26 mouse cellular contexts compared by ENCODE assay signal in genomic region chr15:83323071-83323470, GRCm38 (mm10).
"Had no signal": no experiment of that assay in that cellular context is flagged by ENCODE, and none has a peak within 500 bp of the region (broad histone marks: within the 10 kb centered on the region; RNA-seq: fewer than 3 reads in every experiment).

No protein-coding gene starts in this region.

- H3K27ac ChIP-seq: gastrocnemius, adult 2 months; heart, embryonic 10.5 days; hindbrain, embryonic 10.5 days; hindbrain, embryonic 12.5 days; hindbrain, embryonic 14.5 days; kidney, embryonic 15.5 days; kidney, postnatal 0 days; limb, embryonic 13.5 days; limb, embryonic 15.5 days; liver, embryonic 12.5 days had no signal

- H3K4me2 ChIP-seq: heart, embryonic 12.5 days; hindbrain, embryonic 12.5 days; hindbrain, embryonic 14.5 days; kidney, embryonic 15.5 days; limb, embryonic 13.5 days; limb, embryonic 15.5 days; liver, embryonic 12.5 days had no signal

- H3K9ac ChIP-seq: heart, embryonic 12.5 days; hindbrain, embryonic 12.5 days; hindbrain, embryonic 14.5 days; kidney, embryonic 15.5 days; limb, embryonic 13.5 days; limb, embryonic 15.5 days; liver, embryonic 12.5 days had no signal

- DNase-seq: gastrocnemius, adult 2 months; gastrocnemius, postnatal 10 days; gastrocnemius, postnatal 25 days; heart, adult 18-20 months; heart, postnatal 10 days; heart, postnatal 4 days; kidney, adult 11 months; kidney, adult 2 months; kidney, adult 9 months; kidney, postnatal 14 days; kidney, postnatal 36 days; layer of hippocampus, adult 9-11 months; layer of hippocampus, postnatal 36 days; left cerebral cortex, postnatal 4 days had no signal

- H3K27me3 ChIP-seq: heart, embryonic 12.5 days; hindbrain, embryonic 12.5 days; kidney, embryonic 15.5 days; limb, embryonic 13.5 days; limb, embryonic 15.5 days; liver, embryonic 12.5 days had no signal

- H3K4me3 ChIP-seq: gastrocnemius, adult 2 months; heart, embryonic 10.5 days; heart, embryonic 12.5 days; hindbrain, embryonic 10.5 days; hindbrain, embryonic 12.5 days; kidney, embryonic 15.5 days; limb, embryonic 13.5 days; limb, embryonic 15.5 days; liver, embryonic 12.5 days had no signal

- ATAC-seq: hindbrain, embryonic 16.5 days; intestine, embryonic 16.5 days; liver, embryonic 12.5 days had no signal

- H3K9me3 ChIP-seq: heart, embryonic 10.5 days; heart, embryonic 12.5 days; hindbrain, embryonic 10.5 days; hindbrain, embryonic 12.5 days; limb, embryonic 13.5 days; limb, embryonic 15.5 days; liver, embryonic 12.5 days had no signal

- H3K4me1 ChIP-seq: heart, embryonic 10.5 days; heart, embryonic 12.5 days; hindbrain, embryonic 10.5 days; hindbrain, embryonic 12.5 days; kidney, embryonic 15.5 days; limb, embryonic 13.5 days; limb, embryonic 15.5 days; liver, embryonic 12.5 days had no signal
